Mouse (Mus musculus) c-Kit-negative CD71-positive TER-119-positive erythroid progenitor cells, embryonic 14.5 days (primary cell): ENCODE measurements around the gene Vpreb3.
"Not testable (repeated sequence)": the region's sequence is repeated elsewhere in the genome, so short reads cannot be mapped to it uniquely, and the experiment has no call there.

Experiments used
- DNase-seq: peaks from one replicate; pipeline ENCODE4 v3.0.0-alpha.2; 2013; ENCODE audit warnings: low read depth, low spot score

The Vpreb3 gene

DNA sequence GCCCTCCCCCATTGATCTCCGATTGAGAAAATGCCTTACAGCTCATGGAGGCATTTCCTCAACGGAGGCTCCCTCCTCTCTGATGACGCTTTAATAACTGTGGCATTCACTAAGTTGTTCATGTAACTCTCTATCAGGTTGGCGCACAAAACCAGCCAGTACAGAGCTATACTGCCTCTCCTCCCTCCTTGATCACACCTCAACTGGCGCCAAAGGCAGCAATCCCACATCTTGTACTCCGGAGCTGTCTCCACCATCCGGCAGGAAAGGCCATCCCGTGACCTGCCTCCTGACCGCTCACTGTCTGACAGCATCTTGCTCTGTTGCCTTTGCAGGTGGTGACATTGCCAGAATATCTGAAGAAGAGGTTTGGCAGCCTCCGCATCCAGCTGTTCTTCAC, 31.0 kb downstream of the Vpreb3 start:
- no peak for DNase-seq

DNA sequence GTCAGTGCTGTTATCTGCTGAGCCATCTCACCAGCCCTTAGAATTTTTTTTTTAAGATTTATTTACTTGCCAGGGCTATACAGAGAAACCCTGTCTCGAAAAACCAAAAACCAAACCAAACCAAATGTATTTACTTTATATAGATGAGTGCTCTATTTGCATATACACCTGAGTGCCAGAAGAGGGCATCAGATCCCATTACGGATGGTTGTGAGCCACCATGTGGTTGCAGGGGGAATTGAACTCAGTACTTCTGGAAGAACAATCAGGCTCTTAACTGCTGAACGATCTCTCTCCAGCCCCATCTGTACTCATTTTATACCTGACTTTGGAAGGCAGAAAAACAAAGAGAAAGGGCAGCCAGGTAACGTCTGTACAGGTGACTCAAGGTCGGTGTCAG, 32.4 kb downstream of the Vpreb3 start:
- DNase-seq, result no peak

DNA sequence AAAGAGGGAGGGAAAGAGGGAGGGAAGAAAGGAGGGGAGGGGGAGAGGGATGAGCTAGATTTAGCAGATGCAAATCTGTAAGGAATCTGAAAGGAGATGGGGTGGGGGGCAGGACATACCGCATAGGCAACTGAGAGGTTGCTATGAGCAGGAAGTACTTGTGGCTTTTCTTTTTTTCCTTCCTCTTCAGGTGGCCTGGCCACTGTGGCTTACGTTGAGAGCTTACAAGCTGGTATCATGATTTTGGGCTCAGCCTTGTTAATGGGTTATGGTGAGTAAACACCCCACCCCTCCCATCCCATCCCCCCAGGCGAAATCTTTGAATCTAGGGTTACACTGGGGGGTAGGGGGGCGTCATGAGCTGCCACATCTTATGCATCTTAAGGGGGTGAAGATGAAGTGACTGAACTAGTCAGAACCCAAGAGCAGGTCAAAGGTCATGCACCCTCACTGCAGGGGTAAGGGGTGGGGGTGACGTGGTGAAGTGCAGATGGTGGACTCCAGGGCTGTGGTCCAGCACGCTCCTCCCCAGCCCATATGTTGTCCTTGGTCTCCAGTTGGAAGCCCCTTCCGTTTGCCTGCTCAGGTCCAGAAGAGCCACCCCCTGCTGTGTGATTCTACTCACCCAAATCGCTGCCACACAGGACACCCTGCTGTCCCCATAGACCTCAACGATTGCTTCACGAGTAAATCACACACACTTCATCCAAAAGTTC, 35.4 kb downstream of the Vpreb3 start:
- no peak for DNase-seq

DNA sequence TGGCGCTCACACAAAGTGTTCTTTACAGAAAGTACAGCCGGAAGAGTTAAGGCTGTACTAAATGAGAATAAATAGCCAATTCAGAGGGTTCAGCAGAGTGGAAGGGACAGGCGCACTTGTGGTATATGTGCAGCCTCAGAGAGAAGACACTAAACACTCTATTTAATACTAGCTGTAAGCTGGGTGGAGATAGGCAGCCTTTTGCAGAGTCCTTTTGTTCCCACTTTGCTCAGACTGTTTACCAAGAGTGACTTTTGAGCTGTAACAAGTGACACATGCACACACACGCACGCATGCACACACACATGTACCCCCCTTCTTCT, 35.9 kb downstream of the Vpreb3 start:
- no peak for DNase-seq

DNA sequence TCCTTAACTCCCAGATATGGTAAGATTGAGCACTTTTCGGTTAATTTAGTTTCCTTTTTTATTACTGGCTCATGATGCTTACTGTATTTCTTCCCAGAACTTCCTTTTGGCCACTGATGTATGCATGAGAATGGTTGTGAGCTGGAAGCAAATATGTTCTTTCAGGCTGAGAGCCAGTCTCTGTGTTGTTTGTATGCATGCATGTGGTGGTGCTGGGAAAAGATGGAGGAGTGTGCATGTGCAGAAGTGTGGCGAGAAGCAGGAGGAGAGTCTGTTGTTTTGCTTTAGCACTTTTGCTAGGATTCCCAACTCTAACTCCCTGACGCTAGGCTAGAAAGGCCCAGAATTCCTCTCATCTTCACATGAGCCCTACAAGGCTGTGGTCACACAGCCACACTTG, 36.6 kb downstream of the Vpreb3 start:
- no peak for DNase-seq

DNA sequence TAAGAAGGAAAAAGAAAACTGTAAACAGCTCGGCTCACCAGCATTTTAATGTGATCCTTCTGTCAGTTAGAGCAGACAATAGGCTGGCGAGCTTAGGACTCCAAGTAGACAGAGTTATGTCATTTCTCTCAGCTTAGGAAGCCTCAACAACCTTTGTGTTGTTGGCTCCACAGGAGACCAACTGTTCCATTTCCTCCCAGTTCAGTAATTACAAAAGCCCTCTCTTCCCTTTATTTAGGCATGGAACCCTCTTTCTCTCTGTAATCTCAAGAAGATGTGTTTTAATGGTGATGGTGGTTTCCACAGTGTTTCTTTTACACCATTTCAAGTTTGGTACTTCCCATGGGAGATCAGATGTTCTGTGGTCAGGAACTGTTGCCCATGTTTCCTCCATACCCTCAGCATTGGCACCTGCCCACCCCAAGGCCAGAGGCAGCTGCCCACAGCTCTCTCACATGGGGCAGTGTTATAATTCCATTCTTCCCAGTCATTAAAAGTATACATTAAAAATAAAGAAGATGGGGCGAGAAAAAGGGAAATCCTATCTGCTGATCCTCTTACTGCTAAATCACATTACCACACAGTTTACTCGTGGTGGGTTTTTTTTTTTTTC, 47.7 kb downstream of the Vpreb3 start:
- DNase-seq, result no peak

DNA sequence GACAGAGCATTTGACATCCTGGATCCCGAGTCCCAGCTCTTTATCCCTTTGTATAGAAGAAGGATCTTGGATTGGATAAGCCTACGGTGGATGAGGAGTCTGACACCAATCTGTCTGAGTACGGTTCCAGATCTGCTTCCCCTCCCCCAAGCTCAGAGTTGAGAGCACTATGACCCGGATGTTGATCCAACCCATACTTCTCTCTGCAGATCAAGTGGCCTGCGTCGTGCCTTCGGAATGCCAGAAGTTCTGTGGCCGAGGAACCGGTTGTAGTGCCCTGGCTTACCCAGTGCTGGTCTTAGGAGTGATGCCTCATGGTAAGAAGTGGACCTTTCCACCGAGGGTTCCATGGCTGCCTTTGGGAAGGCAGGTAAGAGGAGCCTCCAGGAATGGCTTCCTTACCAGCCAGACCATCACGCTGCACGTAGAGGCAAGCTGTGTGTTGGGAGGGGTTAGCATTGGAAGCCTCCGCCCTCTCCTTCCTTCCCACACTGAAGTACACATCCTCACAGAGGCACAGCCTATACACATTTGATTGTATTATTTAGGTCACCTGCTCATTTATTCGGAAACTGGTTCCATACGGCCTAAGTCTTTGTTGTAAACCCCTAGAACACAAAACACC, 50.9 kb downstream of the Vpreb3 start:
- DNase-seq, result no peak

DNA sequence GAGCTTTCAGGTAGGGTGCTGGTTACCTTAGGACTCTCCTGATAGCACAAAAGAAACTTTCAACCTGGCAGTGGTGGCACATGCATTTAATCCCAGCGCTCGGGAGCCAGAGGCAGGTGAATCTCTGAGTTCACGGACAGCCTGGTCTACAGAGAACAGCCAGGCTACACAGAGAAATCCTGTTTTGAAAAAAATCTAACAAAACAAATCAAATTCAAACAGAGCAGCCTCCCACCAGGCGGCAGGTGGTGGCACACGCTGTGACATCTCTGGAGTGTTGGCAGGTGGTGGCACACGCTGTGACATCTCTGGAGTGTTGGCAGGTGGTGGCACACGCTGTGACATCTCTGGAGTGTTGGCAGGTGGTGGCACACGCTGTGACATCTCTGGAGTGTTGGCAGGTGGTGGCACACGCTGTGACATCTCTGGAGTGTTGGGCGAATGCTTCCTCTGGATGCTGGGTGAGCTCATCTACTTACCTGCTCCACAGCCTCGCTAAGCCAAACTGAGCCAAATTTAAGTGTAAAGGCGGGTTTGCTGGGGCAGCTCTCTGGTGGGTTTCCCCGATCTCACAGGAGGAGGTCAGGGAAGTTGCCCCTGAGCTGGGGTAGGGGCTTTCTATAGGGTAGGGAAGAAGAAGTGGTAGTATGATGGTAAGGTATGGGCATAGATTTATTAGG, 51.8 kb downstream of the Vpreb3 start:
- DNase-seq, result not testable (repeated sequence)

DNA sequence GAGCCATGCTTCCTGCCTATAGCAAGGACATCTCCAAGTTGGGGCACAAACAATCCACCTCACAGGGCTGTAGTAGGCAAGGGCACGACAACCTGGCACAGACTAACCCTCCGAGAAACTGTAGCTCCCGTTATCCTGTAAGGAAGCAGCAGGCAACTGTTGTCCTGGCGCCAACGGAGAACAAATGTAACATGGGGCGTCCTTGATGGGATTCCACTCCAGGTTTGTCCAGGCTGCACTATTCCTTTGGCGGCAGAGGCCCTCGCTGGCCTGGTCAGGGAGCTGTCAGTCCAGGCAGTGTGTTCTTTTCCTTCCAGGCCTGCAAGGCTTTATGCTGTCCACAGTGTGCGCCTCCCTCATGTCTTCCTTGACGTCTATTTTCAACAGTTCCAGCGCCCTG, 52.6 kb downstream of the Vpreb3 start:
- no peak for DNase-seq

DNA sequence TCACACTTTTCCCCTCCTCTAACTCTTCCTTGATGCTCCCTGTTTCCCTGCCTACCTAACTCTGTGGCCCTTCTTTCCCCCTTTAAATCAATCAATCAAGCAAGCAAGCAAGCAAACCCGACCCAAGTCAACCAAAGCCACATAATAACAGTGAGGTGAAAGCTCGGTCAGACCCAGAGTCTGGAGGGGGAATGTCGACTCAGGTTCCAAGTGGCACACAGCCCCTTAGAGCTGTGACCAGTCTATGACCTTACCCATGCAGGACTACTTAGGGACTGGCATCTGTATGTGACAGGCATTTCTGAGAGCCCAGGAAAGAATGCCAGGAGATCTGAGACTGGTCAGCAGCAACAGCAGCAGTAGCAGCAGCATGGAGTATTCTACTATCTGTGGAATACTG, 53.5 kb downstream of the Vpreb3 start:
- DNase-seq, result no peak
